Mouse (Mus musculus) kidney, embryonic 14.5 days (tissue): ENCODE data around the gene Gm10570. TPM values are rescaled to one million over a fixed set of nuclear protein-coding genes. Genes with fewer than 3 reads are reported as not detected.

Experiments
- ATAC-seq: fragments of 200-750 bp; cut with Nextera tagmentation; 2 replicates; pipeline ENCODE4 v1.8.0; 2017; ENCODE audit warnings: moderate number of reproducible peaks, mild to moderate bottlenecking, moderate TSS enrichment, moderate library complexity; ENCODE audit not compliant: low FRiP score, low TSS enrichment
- H3K27ac ChIP-seq: fragments of 300-500 bp; sonication (generic); 2 replicates; pipeline ENCODE4 v1.5.1; 2014; ENCODE audit warnings: low read depth, mild to moderate bottlenecking, low read length, moderate library complexity, mixed read lengths
- H3K27me3 ChIP-seq: fragments of 300-500 bp; sonication (generic); 2 replicates; pipeline ENCODE4 v1.6.1; 2014; ENCODE audit warnings: mild to moderate bottlenecking, low read length; ENCODE audit not compliant: control insufficient read depth, insufficient read depth
- H3K36me3 ChIP-seq: fragments of 300-500 bp; sonication (generic); 2 replicates; pipeline ENCODE4 v1.6.1; 2014; ENCODE audit warnings: low read length, mixed read lengths; ENCODE audit not compliant: control insufficient read depth, insufficient read depth
- H3K4me1 ChIP-seq: fragments of 300-500 bp; sonication (generic); 2 replicates; pipeline ENCODE4 v1.6.1; 2014; ENCODE audit warnings: low read length, mixed read lengths; ENCODE audit not compliant: control insufficient read depth, insufficient read depth
- H3K4me2 ChIP-seq: fragments of 300-500 bp; sonication (generic); replicated peaks from 2 replicates; pipeline ENCODE4 v1.6.1; 2014; ENCODE audit warnings: low read depth, mild to moderate bottlenecking, low read length
- H3K4me3 ChIP-seq: fragments of 300-500 bp; sonication (generic); 2 replicates; pipeline ENCODE4 v1.5.1; 2014; ENCODE audit warnings: mild to moderate bottlenecking, low read length
- H3K9ac ChIP-seq: fragments of 300-500 bp; sonication (generic); 2 replicates; pipeline ENCODE4 v1.6.1; 2014; ENCODE audit warnings: low read depth, mild to moderate bottlenecking, low read length, moderate library complexity
- H3K9me3 ChIP-seq: fragments of 300-500 bp; sonication (generic); 2 replicates; pipeline ENCODE4 v1.6.1; 2016; ENCODE audit warnings: low read length; ENCODE audit not compliant: control insufficient read depth
- WGBS: fragments of 180-500 bp; shearing (Covaris S2); extraction: QIAGEN DNeasy Blood & Tissue Kit; methylation state at CpG from one replicate; pipeline ENCODE4 v1.1.7; 2014; 5-methylcytosine and 5-hydroxymethylcytosine counted together
- polyA plus RNA-seq: library from polyadenylated mRNA; unstranded; fragments of >200 nt; fragmentation: Nextera tagmentation; extraction: Ambion mirVana; gene quantifications from 2 replicates; pipeline ENCODE4 v1.2.1, GENCODE M21; 2014

Gm10570 gene
- polyA plus RNA-seq, 1 experiment from 2014 or later, result not detected

DNA sequence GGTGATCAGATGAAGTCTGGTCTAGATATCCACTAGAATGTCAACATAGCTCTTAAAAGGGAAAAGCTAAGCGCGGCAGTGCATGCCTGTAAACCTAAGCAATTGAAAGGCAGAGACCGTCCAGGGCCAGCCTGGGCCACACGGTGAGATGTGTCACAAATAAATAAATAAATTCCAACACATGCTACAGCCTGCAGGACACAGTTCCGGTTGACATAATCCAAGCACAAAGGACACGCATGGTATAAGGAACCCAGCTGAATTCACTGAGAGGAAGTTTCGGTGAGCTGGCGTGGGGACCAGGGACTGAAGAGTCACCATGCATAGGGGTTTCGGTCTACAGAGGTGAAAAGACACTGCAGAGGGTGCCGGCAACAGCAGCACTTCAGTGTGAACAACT lies 39.7 kb downstream of the Gm10570 start:
- no peaks in the 10 kb centered on the region for H3K36me3 ChIP-seq
- H3K27ac ChIP-seq, result no peak overlapping the region
- H3K27me3 ChIP-seq, result no peaks in the 10 kb centered on the region
- no peak for ATAC-seq
- H3K4me2 ChIP-seq, result no peak overlapping the region
- H3K4me1 ChIP-seq, result peaks cover 15% of the 10 kb centered on the region
- WGBS, result 89% methylated on average over 10 of the region's 10 CpGs
- H3K9me3 ChIP-seq, result no peaks in the 10 kb centered on the region
- no peak overlapping the region for H3K9ac ChIP-seq
- H3K4me3 ChIP-seq, result no peak overlapping the region

GRCm38 (mm10) chr4:130267069-130267468 lies 41.4 kb downstream of the Gm10570 start:
- peaks cover 12% of the 10 kb centered on the region for H3K4me1 ChIP-seq
- 79% methylated on average over 7 of the region's 7 CpGs for WGBS
- 0 out of 2 replicates have a peak, but pooled peaks cover 1% of the 10 kb centered on the region for H3K36me3 ChIP-seq
- no peak overlapping the region for H3K4me3 ChIP-seq
- H3K27ac ChIP-seq, result no peak overlapping the region
- no peak for ATAC-seq
- H3K9me3 ChIP-seq, result no peaks in the 10 kb centered on the region
- H3K27me3 ChIP-seq, result no peaks in the 10 kb centered on the region
- H3K9ac ChIP-seq, result no peak overlapping the region
- H3K4me2 ChIP-seq, result no peak overlapping the region

DNA sequence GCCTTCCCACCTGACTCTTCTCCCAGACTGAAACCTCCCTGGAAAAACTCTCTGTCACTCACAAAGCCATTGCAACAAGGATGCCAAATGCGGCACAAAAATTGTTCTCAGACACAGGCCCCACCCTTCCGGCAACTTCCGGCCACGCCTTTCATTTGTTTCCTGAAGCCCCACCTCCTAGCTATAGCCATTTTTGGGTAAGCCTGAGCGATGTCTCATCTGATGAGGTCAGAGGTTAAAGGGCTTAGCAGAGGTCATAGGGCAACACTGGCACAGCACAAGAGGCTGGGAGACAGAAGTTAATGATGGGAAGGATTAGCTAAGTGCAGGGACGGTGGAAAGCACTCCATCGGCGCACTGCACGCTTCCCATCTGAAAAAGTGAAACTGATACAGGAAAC lies 41.9 kb downstream of the Gm10570 start:
- Histone ChIP-seq H3K27ac (no peak overlapping the region), H3K4me3 (no peak overlapping the region), H3K9me3 (no peaks in the 10 kb centered on the region), H3K4me2 (0 out of 2 replicates have a peak overlapping the region, but pooled peaks have one; percentile 8), H3K36me3 (0 out of 2 replicates have a peak, but pooled peaks cover 2% of the 10 kb centered on the region), H3K4me1 (peaks cover 12% of the 10 kb centered on the region), H3K27me3 (no peaks in the 10 kb centered on the region), H3K9ac (no peak overlapping the region)
- ATAC-seq, result no peak
- WGBS, result 54% methylated on average over 9 of the region's 9 CpGs

GRCm38 (mm10) chr4:130264698-130265349 lies 43.6 kb downstream of the Gm10570 start:
- peak overlapping the region; percentile 5; the same call in 1 of the 2 replicates for H3K4me2 ChIP-seq
- 0 out of 2 replicates have a peak, but pooled peaks cover 2% of the 10 kb centered on the region for H3K36me3 ChIP-seq
- H3K9me3 ChIP-seq, result no peaks in the 10 kb centered on the region
- no peak overlapping the region for H3K27ac ChIP-seq
- no peak overlapping the region for H3K9ac ChIP-seq
- H3K4me1 ChIP-seq, result peaks cover 12% of the 10 kb centered on the region
- H3K27me3 ChIP-seq, result no peaks in the 10 kb centered on the region
- H3K4me3 ChIP-seq, result no peak overlapping the region
- WGBS, result 21% methylated on average over 24 of the region's 24 CpGs
- peak; percentile 56 for ATAC-seq

GRCm38 (mm10) chr4:130264131-130264530 lies 44.3 kb downstream of the Gm10570 start:
- H3K27ac ChIP-seq, result no peak overlapping the region
- peaks cover 12% of the 10 kb centered on the region for H3K4me1 ChIP-seq
- no peak overlapping the region for H3K9ac ChIP-seq
- H3K4me3 ChIP-seq, result no peak overlapping the region
- no peaks in the 10 kb centered on the region for H3K27me3 ChIP-seq
- peak overlapping the region; percentile 5; the same call in 1 of the 2 replicates for H3K4me2 ChIP-seq
- no peaks in the 10 kb centered on the region for H3K9me3 ChIP-seq
- peak; percentile 76; the same call in 1 of the 2 replicates for ATAC-seq
- WGBS, result 7% methylated on average over 11 of the region's 11 CpGs
- 0 out of 2 replicates have a peak, but pooled peaks cover 2% of the 10 kb centered on the region for H3K36me3 ChIP-seq

GRCm38 (mm10) chr4:130260406-130260805 lies 48.1 kb downstream of the Gm10570 start:
- 28% methylated on average over 5 of the region's 5 CpGs for WGBS
- H3K4me3 ChIP-seq, result no peak overlapping the region
- H3K9me3 ChIP-seq, result no peaks in the 10 kb centered on the region
- peaks cover 2% of the 10 kb centered on the region; the same call in 1 of the 2 replicates for H3K36me3 ChIP-seq
- H3K27me3 ChIP-seq, result no peaks in the 10 kb centered on the region
- ATAC-seq, result no peak
- H3K27ac ChIP-seq, result no peak overlapping the region
- no peak overlapping the region for H3K4me2 ChIP-seq
- H3K9ac ChIP-seq, result no peak overlapping the region
- peaks cover 12% of the 10 kb centered on the region for H3K4me1 ChIP-seq

Other genes starting within 250 kb of the Gm10570 start
- 77.3 and 85.9 TPM in 2 replicates for gene Pef1, start 206.1 kb downstream of the Gm10570 start, polyA plus RNA-seq
- gene Hcrtr1, start 169.3 kb downstream of the Gm10570 start, polyA plus RNA-seq, result not detected in 2 replicates
- gene Tinagl1, start 133.6 kb downstream of the Gm10570 start, polyA plus RNA-seq, result 20.9 and 26.1 TPM in 2 replicates
- not detected in 2 replicates for gene Gm853, start 86.3 kb downstream of the Gm10570 start, polyA plus RNA-seq
- 42.7 and 44.9 TPM in 2 replicates for gene Serinc2, start 29.5 kb downstream of the Gm10570 start, polyA plus RNA-seq
- 15.7 and 16.0 TPM in 2 replicates for gene Fabp3, start 79 bp downstream of the Gm10570 start, polyA plus RNA-seq
- 74.2 and 90.7 TPM in 2 replicates for gene Zcchc17, start 51.3 kb upstream of the Gm10570 start, polyA plus RNA-seq
- gene Snrnp40, start 51.5 kb upstream of the Gm10570 start, polyA plus RNA-seq, result 186 and 189 TPM in 2 replicates